Mouse (Mus musculus): ENCODE measurements around the gene Gdf1.

GRCm38 (mm10) chr8:70360769-70361168 lies 31.2 kb downstream of the Gdf1 start:
- peak; percentile 38; the same call in 1 of the 2 replicates for TF ChIP-seq CTCF (IDR thresholded peaks at IDR 0.05; ENCODE audit: borderline replicate concordance, insufficient read depth, low read depth, low read length)
- no peak for TF ChIP-seq POLR2A (IDR thresholded peaks at IDR 0.05; ENCODE audit: borderline replicate concordance, insufficient read depth, low read length)

Data from cerebellum, adult 2 months (tissue).